Mouse (Mus musculus): ENCODE results near the gene Tbkbp1.
A peak's percentile ranks its signal among the peaks of the same experiment; 100 is the strongest.
"Not testable (repeated sequence)": the region's sequence is repeated elsewhere in the genome, so short reads cannot be mapped to it uniquely, and the experiment has no call there.

The Tbkbp1 gene

DNA sequence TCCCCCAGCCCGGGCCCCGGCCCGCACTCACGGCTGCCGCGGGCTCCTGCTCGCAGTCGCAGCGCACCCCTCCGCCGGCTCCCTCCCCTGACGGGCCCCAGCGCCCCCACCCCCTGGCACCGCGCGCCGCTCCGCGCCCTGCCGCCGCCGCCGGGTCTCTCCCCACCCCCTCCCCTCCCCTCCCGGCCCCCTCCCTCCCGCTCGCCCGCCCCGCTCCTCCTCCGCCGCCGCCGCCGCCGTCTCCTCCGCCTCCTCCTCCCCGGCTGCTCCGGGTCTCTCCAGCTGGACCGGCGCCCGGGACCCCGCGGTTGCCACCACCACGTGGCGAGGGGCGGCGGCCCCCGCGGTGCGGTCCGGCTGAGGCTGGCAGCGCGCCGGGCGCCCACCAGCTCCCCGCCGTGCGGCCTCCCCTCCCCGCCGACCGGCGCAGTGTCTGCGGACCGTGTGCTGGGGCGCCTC is at the start of gene Tbkbp1:
Gene Tbkbp1, minus strand, starts transcription at position 153 of the 459 bp plus-strand sequence.
- DNase-seq (ENCODE audit: low read depth, low spot score): no peak
- Histone ChIP-seq H3K36me3 (ENCODE audit: control insufficient read depth, insufficient read depth, low read length, poor library complexity, severe bottlenecking) (no peaks in the 10 kb centered on the region), H3K27me3 (ENCODE audit: control insufficient read depth, insufficient read depth, low read length, poor library complexity, severe bottlenecking) (peaks cover 3% of the 10 kb centered on the region; the same call in 1 of the 2 replicates)

DNA sequence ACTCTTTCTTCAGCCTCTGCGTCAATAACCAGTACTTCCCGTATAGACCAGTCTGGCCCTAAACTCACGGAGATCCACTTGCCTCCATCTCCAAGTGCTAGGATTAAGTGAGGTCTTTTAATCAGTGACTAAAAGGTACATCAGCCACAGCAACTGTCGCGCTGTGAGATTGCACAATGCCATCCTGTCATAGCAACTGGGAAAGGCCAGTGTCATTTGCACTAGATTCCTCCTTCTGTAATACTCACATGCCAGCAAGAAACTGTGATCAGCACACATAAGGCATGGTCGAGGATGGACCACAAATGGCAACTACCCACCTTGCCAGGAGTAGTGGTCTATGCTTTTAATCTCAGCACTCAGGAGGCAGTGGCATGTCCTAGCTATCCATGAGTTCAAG is 48.2 kb upstream of the Tbkbp1 start:
- Histone ChIP-seq H3K36me3 (ENCODE audit: control insufficient read depth, insufficient read depth, low read length, poor library complexity, severe bottlenecking) (no peaks in the 10 kb centered on the region), H3K27me3 (ENCODE audit: control insufficient read depth, insufficient read depth, low read length, poor library complexity, severe bottlenecking) (no peaks in the 10 kb centered on the region)
- DNase-seq (ENCODE audit: low read depth, low spot score): no peak

DNA sequence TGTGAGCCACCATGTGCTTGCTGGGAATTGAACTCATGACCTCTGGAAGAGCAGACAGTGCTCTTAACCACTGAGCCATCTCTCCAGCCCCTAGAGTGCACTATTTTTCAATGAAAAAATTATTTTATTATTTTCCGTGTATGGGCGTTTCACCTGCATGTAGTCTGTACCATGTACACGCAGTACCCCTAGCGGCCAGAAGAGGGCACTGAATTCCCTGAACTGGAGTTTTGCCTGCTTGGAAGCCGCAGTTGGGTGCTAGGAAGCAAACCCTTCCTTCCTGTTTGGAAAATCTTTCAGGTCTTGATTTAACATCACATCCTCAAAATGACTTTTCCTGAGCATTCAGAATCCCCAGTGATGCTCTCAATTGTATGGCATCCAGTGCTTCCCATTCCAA is 47.3 kb upstream of the Tbkbp1 start:
- DNase-seq (ENCODE audit: low read depth, low spot score): peak; percentile 76
- no peaks in the 10 kb centered on the region for H3K36me3 ChIP-seq (ENCODE audit: control insufficient read depth, insufficient read depth, low read length, poor library complexity, severe bottlenecking)
- H3K27me3 ChIP-seq (ENCODE audit: control insufficient read depth, insufficient read depth, low read length, poor library complexity, severe bottlenecking): no peaks in the 10 kb centered on the region

DNA sequence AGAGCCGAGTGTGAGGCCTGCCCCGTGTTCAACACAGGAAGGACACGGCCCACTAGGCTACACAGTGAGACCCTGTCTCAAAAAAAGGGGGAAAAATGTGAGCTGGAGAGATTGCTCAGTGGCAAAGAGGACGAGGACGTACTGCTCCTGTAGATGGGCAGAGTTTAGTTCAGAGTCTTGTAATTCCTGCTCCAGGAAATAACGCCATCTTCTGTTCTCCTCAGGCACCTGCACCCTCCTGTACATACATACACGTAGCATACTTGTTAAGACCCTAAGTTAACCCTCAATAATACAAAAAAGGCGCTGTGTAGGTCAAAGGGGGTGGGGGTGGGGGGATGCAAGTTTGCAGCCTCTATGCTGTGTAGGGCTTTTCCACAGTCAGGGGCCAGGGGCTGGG is 45.7 kb upstream of the Tbkbp1 start:
- Histone ChIP-seq H3K36me3 (ENCODE audit: control insufficient read depth, insufficient read depth, low read length, poor library complexity, severe bottlenecking) (no peaks in the 10 kb centered on the region), H3K27me3 (ENCODE audit: control insufficient read depth, insufficient read depth, low read length, poor library complexity, severe bottlenecking) (no peaks in the 10 kb centered on the region)
- no peak for DNase-seq (ENCODE audit: low read depth, low spot score)

DNA sequence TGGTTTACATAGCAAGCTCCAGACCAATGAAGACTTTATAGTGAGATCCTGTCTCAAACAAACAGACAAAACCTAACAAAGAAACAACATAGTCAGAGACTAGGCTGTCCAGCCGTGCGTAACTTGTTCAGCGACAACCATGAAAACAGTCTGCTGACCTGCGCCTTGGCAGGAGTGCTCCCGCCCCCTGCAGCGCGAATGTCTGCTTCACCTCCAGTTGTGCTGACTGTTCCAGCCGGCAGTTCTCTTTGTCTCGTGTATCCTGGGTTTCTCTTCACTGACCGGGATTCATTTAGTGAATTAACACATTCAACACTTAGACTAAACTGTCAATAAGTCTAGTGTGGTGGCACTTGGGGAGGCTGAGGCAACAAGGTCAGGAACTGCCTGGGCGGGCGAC is 45.2 kb upstream of the Tbkbp1 start:
- DNase-seq (ENCODE audit: low read depth, low spot score): no peak
- Histone ChIP-seq H3K27me3 (ENCODE audit: control insufficient read depth, insufficient read depth, low read length, poor library complexity, severe bottlenecking) (no peaks in the 10 kb centered on the region), H3K36me3 (ENCODE audit: control insufficient read depth, insufficient read depth, low read length, poor library complexity, severe bottlenecking) (no peaks in the 10 kb centered on the region)

DNA sequence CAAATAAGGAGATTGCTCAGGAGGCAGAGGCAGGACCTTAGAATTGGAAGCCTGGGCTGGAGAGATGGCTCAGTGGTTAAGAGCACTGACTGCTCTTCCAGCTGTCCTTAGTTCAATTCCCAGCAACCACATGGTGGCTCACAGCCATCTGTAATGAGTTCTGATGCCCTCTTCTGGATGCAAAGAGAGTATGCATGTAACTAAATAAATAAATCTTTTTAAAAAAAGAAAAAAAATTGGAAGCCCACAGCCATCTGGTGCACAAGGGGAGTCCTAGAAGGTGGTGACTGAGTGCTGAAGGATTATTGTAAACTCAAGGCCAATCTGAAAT is 41.3 kb upstream of the Tbkbp1 start:
- DNase-seq (ENCODE audit: low read depth, low spot score): peak; percentile 19
- H3K36me3 ChIP-seq (ENCODE audit: control insufficient read depth, insufficient read depth, low read length, poor library complexity, severe bottlenecking): no peaks in the 10 kb centered on the region
- no peaks in the 10 kb centered on the region for H3K27me3 ChIP-seq (ENCODE audit: control insufficient read depth, insufficient read depth, low read length, poor library complexity, severe bottlenecking)

DNA sequence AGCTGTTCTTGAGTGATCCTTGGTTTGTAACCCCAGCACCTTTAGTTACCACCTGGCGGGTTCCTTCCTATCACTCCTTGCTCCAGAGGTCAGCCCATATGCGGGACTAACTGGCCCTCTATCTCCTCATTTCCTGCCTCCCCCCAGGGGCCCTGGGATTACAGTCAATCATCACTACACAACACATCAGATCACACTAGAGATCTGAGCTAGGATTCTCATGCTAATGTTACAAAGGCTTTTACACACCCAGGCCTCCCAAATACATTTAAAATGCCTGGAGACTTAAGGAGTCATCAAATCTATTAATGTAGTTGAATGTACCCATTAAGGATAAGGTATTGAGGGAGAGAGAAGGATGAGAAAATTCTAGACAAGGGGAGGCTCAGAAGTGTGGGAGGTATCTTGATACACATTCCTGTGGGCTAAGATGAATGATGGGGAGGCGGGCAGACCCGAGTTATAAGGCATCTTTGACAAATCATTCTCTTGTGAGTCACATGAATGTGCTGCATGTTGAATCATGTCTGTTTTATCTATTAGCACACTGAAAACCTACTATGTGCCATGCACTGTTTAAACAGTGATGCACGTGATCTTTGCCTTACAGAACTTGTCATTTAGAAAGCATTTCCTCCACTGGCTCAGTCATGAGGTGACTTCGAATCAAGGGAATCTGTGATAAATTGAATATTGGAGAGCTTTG is 40.8 kb upstream of the Tbkbp1 start:
- no peaks in the 10 kb centered on the region for H3K36me3 ChIP-seq (ENCODE audit: control insufficient read depth, insufficient read depth, low read length, poor library complexity, severe bottlenecking)
- no peaks in the 10 kb centered on the region for H3K27me3 ChIP-seq (ENCODE audit: control insufficient read depth, insufficient read depth, low read length, poor library complexity, severe bottlenecking)
- no peak for DNase-seq (ENCODE audit: low read depth, low spot score)

DNA sequence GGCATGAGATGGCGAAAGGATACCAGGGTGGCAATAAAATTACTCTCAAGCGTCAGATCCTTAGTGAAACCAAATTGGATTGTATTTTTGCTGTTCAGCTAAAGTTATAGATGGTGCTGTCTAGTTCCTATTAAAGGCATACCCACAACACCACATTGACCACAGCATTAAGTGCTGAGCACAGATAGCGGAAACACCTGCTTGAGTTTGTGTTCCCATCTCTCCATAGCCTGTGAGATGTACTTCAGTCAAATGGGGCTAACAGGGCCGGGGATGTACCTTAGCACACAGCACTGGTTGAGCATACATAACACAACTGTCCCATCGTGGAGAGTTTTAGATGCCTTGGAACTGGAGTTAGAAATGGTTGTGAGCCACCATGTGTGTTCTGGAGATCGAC is 39.7 kb upstream of the Tbkbp1 start:
- DNase-seq (ENCODE audit: low read depth, low spot score): peak; percentile 70
- no peaks in the 10 kb centered on the region for H3K36me3 ChIP-seq (ENCODE audit: control insufficient read depth, insufficient read depth, low read length, poor library complexity, severe bottlenecking)
- no peaks in the 10 kb centered on the region for H3K27me3 ChIP-seq (ENCODE audit: control insufficient read depth, insufficient read depth, low read length, poor library complexity, severe bottlenecking)

DNA sequence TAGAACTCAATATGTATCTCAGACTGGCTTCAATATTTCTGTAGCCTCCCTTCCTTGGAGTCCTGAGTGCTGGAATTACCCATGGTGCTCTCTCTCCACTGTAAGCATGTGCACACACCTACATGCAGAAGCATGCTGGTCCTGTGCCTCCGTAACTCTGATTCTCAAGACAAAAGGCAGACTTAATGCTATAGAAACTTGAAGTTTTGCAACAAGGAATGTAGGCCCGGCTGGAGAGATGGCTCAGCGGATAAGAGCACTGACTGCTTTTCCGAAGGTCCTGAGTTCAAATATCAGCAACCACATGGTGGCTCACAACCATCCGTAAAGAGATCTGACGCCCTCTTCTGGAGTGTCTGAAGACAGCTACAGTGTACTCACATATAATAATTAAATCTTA is 38.4 kb upstream of the Tbkbp1 start:
- H3K27me3 ChIP-seq (ENCODE audit: control insufficient read depth, insufficient read depth, low read length, poor library complexity, severe bottlenecking); DNase-seq (ENCODE audit: low read depth, low spot score); H3K36me3 ChIP-seq (ENCODE audit: control insufficient read depth, insufficient read depth, low read length, poor library complexity, severe bottlenecking): not testable (repeated sequence)

DNA sequence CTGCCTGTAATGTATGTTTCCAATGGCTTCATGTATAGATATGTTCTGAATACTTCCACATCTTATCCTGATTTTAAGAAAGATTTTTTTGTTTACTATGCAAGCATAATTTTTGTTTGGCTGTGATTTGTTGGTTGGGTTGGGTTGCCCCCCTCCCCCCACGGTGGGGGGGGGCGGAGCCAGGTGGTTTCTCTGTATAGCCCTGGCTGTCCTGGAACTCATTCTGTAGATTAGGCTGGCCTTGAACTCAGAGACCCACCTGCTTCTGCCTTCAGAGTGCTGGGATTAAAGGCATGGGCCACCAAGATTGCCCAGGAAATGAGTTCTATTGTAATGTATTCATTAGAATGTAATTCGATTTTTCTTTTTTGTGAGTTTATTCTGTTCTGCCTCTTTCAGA is 37.9 kb upstream of the Tbkbp1 start:
- DNase-seq (ENCODE audit: low read depth, low spot score): peak; percentile 22
- Histone ChIP-seq H3K36me3 (ENCODE audit: control insufficient read depth, insufficient read depth, low read length, poor library complexity, severe bottlenecking) (peaks cover 2% of the 10 kb centered on the region; the same call in 1 of the 2 replicates), H3K27me3 (ENCODE audit: control insufficient read depth, insufficient read depth, low read length, poor library complexity, severe bottlenecking) (no peaks in the 10 kb centered on the region)

DNA sequence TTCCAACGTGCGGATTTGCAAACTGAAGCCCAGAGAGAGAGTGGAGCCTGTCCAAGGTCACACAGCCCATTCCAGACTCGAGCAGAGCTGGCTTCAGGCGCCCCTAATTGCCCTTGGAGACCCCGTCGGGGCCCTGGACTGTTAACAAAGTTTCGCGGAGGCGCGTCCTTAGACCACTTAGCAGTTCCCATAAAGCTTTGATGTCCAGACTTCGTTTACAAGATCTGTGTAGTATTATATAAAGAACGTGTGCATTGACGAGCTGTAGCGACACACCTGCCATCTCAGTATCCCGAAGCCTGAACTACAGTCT is 37.3 kb upstream of the Tbkbp1 start:
- no peaks in the 10 kb centered on the region for H3K27me3 ChIP-seq (ENCODE audit: control insufficient read depth, insufficient read depth, low read length, poor library complexity, severe bottlenecking)
- peaks cover 4% of the 10 kb centered on the region; the same call in 1 of the 2 replicates for H3K36me3 ChIP-seq (ENCODE audit: control insufficient read depth, insufficient read depth, low read length, poor library complexity, severe bottlenecking)
- no peak for DNase-seq (ENCODE audit: low read depth, low spot score)

DNA sequence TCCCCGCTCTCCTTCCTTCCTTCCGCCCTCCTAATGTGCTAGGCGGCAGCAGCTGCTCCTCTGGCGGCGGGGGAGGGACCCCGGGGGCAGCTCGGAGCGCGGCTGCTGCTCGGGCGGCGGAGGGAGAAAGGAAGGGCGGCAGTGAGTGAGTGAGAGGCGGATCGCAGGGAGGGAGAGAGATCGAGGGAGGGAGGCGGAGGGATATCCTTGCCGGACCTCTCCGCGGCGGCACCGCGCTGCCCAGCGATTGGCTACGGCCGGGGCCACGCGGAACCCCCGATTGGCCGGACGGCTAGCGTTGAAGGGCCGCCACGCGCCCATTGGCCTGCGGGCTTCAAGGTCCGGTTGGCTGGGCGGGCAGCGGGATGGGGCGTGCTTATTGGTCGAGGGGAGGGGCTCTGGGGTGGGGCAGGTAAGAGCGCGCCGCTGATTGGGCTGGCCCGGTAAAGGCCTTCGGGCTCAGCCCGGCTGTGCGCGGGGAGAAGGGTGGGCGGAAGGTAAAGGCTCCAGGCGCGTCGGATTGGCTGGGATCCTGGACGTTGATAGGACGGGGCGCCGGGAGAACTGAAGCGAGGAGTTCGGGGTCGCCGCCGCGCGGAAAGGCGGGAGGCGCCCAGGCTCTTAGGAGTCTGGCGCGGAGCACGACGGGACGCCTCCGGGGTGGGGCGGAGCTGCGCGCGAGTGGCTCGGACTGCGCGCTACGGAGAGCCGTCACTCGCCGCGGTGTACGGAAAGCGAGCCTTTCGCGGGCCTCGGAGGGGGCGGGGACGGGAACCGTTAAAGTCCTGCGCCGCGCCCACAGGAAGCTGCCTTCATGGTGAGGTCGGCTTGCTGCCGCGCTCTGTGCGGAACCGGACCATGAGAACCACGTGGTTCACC is 36.7 kb upstream of the Tbkbp1 start, which contains the start of gene Kpnb1:
Gene Kpnb1, minus strand, starts transcription at position 118 of the 879 bp plus-strand sequence.
- DNase-seq (ENCODE audit: low read depth, low spot score): peak; percentile 99
- Histone ChIP-seq H3K27me3 (ENCODE audit: control insufficient read depth, insufficient read depth, low read length, poor library complexity, severe bottlenecking) (no peaks in the 10 kb centered on the region), H3K36me3 (ENCODE audit: control insufficient read depth, insufficient read depth, low read length, poor library complexity, severe bottlenecking) (peaks cover 4% of the 10 kb centered on the region; the same call in 1 of the 2 replicates)

DNA sequence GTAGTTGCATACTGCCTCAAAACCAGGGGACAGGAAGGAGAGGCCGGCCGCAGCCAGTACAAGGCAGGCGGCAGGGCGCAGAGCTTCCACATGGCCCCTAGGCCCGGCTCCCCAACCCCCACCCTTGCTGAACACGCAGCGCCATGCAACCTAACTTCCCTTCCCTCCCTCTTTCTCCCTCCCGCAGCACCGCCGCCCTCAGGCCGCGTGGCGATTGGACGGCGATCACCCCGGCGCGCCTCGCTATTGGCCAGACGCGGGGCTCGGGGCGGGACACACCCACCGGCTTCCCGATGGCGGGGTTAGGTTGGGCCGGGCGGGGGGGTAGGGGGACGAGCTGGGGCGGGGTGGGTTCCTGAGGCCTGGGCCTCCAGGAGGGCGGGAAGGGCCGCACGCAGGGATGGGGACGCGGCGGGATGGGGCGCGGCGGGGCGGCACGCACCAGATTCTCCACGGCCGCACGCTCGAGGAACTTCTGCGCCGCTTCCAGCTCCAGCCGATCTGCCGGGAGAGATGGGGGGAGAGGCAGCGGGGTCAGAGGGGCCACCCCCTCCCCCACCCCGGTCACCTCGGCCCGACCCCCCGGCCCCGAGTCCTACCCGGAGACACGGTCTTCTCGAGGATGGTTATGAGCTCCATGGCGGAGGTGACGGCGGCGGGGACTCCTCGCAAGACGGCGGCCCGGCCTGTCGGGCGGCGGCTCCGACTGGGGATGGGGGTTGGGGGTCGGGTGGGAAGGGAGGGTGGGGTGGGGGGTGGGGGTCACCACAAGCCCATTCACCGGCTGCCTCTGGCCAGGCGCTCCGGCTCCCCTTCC is 35.9 kb upstream of the Tbkbp1 start:
- peak; percentile 95 for DNase-seq (ENCODE audit: low read depth, low spot score)
- no peaks in the 10 kb centered on the region for H3K27me3 ChIP-seq (ENCODE audit: control insufficient read depth, insufficient read depth, low read length, poor library complexity, severe bottlenecking)
- H3K36me3 ChIP-seq (ENCODE audit: control insufficient read depth, insufficient read depth, low read length, poor library complexity, severe bottlenecking): peaks cover 4% of the 10 kb centered on the region; the same call in 1 of the 2 replicates

DNA sequence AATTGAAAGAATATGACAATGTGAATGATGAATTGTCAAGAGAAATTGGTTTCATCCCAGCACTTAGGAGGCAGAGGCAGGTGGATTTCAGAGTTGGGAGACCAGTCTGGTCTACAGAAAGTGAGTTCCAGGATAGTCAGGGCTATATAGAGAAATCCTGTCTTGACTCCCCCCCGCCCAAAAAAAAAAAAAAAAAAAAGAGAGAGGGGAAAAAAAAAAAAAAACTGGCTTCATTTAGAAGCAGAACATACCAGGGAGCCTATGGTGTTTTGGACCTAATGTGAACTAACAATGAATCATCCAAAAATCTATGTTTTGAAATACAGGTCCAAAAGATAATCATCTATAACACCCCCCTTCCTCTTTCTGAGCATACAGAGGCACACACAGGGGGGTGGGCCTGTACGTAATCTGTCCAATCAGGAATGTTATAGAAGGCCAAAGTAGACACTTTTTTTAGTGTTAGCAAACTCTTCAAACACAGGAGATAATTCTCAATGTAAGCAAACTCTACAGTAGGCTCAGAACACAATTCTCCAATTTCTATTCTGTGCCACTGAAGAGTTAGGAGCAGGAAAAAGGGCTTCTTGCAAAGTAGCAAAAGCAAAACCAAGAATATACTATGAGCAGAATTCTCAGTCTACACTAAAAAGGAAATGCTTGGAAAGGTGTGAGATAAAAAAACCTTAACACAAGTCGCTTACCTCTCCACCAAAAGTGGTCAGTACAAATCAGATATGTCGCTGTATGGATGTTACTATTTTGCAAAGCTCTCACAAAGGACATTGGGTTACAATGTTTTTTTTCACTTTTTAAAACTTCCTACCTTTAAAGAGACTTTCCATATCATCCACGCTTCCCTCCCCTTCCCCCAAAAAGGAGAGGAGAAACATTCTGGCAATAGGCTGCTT is 34.7 kb upstream of the Tbkbp1 start:
- Histone ChIP-seq H3K27me3 (ENCODE audit: control insufficient read depth, insufficient read depth, low read length, poor library complexity, severe bottlenecking) (no peaks in the 10 kb centered on the region), H3K36me3 (ENCODE audit: control insufficient read depth, insufficient read depth, low read length, poor library complexity, severe bottlenecking) (peaks cover 8% of the 10 kb centered on the region)
- no peak for DNase-seq (ENCODE audit: low read depth, low spot score)
